Mouse (Mus musculus) naive thymus-derived CD4-positive, alpha-beta T cell, adult 2 months (primary cell): ENCODE measurements around the gene Hist1h2br.
"Not testable (repeated sequence)": the region's sequence is repeated elsewhere in the genome, so short reads cannot be mapped to it uniquely, and the experiment has no call there.

Experiments used
- DNase-seq: peaks from one replicate; pipeline ENCODE4 v3.0.0-alpha.2; 2011; ENCODE audit warnings: low read depth

Hist1h2br gene

DNA sequence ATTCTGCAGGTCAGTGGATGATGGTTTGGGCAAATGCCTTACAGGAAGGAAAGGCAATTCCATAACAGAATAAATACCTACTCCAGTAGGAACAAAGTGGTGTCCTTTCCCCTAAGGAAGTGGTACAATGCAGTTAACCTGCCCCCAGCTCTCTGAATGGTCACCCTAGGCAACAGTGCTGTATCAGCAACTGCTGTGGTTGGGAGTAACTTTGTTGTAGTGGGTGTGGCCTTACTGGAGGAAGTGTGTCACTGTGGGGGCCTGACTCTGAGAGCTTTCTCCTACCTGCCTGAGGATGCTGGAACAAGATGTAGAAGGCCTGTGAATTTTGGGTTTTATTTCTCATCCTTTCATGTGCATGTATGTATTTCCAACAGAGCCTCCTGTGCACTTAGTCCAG lies 12.8 kb downstream of the Hist1h2br start:
- DNase-seq = not testable (repeated sequence)

DNA sequence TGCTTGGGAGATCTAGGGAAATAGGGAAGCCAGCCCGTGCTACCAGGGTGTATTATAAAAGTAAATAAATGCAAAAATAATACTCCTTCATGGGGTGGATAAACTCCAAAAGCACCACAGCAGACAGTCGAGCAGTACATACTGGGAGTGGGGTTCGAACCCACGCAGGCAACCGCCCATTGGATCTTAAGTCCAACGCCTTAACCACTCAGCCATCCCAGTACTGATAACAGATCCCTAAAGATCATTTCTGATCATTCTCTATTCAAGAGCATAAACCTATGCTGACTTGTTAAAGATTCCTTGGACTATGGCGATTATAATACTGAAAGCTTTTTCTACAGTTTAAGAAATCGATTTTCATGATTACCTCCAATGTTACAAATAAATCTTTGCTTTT lies 14.3 kb downstream of the Hist1h2br start:
- no peak for DNase-seq

DNA sequence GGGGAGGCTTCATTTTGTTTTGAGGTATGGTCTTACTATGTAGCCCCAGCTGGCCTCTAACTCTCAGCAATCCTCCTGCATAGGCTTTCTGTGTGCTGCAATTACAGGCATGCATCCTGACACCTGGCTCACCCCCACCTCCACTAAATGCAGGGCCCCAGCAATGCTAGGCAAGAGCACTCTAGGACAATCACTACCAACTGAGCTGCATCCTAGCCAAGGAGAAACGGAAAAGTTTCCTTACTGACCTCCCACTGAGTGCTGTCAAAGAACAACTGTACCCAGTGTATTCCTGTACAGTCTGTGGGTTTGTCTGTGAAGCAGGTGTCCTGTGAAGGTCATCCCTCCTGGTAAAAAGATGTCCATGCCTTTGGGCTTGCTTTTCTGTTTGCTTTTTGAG lies 17.2 kb downstream of the Hist1h2br start:
- not testable (repeated sequence) for DNase-seq

DNA sequence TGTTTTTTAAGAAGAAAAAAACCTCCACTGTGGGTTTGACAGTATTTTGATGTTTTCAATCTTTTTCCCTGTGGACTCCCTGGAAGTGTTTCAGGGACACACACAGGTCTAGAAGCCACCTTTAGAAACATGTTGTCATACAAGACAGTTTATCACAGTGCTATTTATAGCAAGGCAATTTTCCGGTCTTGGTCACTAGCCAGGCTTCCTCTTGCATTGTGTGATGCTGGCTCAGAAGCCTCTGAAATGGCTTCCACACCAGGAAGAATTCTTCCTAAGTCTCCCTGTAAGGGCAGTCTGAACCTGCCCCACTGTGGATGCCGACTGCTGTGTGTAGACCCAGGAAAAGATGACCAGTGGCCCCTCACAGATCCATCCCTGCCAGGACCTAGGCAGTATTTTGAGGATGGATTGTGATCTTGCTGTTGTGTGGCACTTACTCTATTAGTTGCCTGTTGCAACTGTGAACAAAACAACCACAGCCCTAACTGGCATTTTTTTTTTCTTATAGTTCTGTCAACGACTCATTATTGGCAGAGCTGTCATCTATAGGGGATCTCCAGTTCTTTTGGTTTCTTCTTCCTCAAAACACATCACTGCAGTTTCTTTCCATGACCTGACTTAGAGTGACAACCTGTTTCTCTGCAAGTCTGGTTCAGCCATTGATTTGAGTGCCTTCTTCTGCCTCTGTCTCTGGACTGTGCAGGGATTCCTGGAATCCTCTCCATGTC lies 18.8 kb downstream of the Hist1h2br start:
- DNase-seq = no peak

DNA sequence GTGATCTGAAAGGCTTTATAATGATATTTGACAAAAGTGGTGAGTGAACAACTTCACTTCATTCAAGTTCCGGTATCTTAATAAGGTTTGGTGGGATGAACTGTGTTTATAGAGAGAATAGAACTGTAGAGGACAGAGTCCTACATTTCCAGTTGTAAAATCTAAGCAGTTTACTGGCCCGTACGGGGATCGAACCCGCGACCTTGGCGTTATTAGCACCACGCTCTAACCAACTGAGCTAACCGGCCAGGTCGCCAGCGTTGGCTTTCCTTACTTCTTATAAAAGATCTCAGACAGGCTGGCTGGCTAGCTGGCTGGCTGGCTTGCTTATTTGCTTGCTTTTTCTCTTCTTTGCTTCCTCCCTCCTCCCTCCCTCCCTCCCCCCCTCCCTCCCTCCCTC lies 21.6 kb downstream of the Hist1h2br start:
- peak; percentile 59 for DNase-seq

DNA sequence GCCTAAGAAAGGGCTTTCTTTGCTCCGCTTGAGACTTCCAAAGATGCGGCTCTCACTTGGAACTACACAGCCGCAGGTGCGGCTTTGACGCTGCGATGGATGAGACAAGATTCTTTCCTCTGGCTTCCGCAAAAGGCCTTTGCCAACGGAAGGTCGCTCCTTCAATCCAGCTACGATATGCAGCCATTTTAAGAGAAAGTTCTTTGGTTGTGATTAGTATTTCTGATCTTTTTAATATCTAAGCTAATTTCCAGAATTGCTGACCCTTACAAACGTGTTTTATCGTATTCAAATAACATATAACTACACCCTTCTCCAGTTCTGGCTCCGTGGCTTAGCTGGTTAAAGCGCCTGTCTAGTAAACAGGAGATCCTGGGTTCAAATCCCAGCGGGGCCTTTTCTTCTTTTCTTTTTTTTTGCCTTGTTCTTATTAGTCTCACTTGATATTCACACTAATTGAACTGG lies 22.2 kb downstream of the Hist1h2br start:
- DNase-seq = peak; percentile 46

DNA sequence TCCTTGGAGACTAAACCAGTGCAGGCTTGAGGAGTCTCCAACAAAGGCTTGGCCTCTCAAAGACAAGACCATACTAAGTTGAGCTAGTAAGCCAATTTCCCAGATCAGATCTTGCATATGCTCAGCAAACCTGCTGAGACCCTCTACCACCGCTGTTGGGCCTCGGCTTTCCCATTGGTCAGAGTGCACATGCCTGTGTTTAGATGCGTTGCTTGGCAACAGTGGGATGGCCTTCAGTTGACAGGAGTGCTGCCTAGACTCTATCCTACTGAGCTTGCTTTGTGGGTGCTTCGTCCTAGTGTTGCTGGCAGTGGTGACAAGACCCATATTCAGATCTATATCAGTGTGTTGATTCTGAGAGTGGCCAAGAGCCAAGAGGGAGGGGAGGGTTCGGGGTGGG lies 28.1 kb downstream of the Hist1h2br start:
- no peak for DNase-seq

DNA sequence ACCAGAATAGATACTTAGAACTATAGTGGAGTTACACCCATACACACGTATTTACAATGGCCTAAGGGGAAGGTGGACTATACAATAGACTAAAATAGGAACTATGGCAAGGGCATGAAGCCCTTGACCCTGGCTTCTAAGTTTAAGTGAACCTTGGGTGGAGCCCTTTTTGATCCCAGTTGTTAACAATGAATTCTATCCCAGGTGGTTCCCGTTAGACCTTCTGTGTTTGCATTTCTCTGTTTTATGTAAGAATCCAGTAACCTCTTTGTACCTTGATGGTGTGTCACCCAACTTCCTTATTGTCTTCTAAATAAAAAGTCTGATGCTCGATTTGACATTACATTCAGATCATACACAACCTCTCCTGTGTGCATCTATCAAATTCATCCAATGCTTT lies 32.0 kb downstream of the Hist1h2br start:
- not testable (repeated sequence) for DNase-seq

DNA sequence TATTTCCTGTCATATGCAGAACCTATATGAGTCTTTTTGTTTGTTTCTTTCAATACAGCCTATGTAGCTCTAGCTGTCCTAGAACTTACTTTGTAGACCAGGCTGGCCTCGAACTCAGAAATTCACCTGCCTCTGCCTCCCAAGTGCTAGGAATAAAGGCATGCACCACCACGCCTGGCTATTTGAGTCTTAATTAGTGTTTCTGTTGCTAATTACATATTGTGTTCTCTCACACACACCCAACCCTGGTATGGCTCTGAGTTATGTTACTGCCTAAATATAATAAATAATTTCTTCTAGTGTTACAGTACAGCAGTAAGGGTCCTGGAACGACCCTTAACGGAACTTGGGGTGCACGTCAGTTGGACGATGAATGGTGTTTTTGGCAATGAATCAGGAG lies 47.2 kb downstream of the Hist1h2br start:
- no peak for DNase-seq

DNA sequence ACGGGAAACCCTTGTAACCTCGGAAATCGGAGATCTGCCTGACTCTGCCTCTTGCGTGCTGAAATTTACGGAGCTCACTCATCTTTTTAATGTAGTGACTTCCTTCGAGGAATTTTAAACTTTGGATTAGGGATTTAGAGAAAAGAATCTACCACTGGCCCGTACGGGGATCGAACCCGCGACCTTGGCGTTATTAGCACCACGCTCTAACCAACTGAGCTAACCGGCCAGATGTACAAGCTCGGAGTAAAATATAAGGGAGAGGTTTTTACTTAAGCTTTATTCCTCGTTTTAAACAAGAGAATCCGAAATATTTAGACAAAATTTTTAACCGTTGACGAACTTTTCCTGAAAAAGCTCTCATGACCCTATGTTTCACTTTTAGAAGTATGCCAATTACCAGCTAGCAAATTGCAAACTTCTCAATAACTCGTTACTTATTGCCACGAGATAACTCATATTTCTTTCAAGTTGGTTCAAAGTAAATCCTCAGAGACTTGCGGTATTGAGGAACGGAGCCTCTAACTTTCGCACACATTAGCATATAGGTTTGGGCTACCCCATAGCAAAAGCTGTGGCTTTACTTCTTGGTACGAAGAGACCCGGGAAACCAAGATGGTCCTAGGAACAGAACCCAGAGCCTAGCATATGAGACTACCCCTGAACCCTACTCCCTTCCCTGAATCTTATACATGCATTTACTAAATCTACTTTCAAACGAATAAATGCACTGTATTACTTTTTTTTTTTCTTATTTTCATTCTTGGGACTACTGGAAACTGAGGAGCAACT lies 48.5 kb downstream of the Hist1h2br start:
- DNase-seq = peak; percentile 23

DNA sequence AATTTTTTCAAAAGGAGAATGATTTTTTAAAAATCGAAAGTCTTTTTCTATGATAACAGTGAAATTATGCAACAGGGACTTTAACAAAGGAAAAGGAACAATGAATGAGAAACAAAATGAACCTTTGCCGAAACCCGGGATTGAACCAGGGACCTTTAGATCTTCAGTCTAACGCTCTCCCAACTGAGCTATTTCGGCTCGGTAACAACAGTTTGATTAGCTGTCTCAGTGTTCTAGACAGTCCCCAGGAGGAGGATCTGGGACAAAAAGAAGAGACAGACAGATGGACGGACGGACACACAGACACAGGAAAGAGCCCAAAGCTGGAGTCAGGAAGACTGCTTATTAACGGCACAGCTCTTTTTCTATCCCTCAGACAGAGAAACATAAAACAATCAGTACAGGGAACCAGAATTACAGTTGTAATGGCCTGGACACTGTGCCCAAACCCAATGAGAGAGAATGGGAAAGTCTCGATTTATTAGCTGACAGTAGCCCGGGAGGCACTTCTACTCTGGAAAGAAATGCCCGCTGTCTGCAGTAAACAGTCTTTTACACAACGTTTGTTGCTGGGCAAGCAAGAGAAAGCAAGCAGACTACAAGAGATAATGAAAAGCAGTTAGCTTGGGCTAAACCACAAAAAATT lies 49.3 kb downstream of the Hist1h2br start:
- DNase-seq = peak; percentile 19

DNA sequence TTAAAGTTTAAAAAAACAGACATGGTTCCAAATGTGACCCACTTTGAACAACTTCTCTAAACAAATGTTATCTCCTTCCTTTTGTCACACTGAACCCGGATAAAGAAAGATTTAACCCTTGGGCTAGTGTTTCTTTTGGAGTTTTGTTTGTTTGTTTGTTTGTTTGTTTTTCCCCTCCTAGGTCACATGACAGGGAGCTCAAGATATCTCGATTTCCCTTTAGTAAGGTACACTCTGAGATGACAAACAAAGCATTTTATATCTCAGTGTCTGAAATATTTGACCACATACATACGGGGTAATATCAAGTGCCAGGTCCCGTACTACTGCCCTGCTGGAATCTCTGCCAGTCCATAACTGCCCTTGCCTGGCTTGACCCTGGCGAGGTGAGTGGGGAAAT lies 49.9 kb downstream of the Hist1h2br start:
- DNase-seq = no peak

DNA sequence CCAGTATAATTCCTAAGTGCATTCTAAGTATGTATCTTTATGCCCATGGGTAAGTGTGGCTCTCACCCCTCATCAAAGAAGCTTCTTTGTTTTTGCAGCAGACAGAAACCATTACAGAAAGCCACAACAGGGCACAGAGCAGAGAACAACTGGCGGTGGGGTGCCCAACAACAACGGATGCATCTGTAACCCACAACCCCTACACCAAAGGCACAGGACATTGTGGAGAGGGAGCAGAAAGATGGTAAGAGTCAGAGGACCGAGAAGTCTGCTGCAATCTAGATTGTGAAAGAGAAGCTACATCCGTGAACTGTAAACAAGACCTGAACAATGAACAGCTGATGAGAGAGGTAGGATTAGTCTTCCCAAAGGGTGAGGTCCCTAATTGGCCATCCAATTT lies 51.0 kb downstream of the Hist1h2br start:
- no peak for DNase-seq
